Mouse (Mus musculus): ENCODE data around the gene Glg1.

The Glg1 gene

GRCm38 (mm10) chr8:111197966-111198365 is 61.0 kb downstream of the Glg1 start:
- no peak for TF ChIP-seq GATA4 (IDR thresholded peaks at IDR 0.05; ENCODE audit: insufficient replicate concordance, low read length)

GRCm38 (mm10) chr8:111196181-111196580 is 62.8 kb downstream of the Glg1 start:
- no peak for TF ChIP-seq GATA4 (IDR thresholded peaks at IDR 0.05; ENCODE audit: insufficient replicate concordance, low read length)

GRCm38 (mm10) chr8:111188594-111189211 is 70.3 kb downstream of the Glg1 start:
- no peak for TF ChIP-seq GATA4 (IDR thresholded peaks at IDR 0.05; ENCODE audit: insufficient replicate concordance, low read length)

GRCm38 (mm10) chr8:111187470-111187869 is 71.5 kb downstream of the Glg1 start:
- no peak for TF ChIP-seq GATA4 (IDR thresholded peaks at IDR 0.05; ENCODE audit: insufficient replicate concordance, low read length)

- TF ChIP-seq GATA4 (IDR thresholded peaks at IDR 0.05; ENCODE audit: insufficient replicate concordance, low read length) = no peak
These were observed 73.5 kb downstream of the Glg1 start for GRCm38 (mm10) chr8:111185472-111185947.

GRCm38 (mm10) chr8:111171661-111172060 is 87.4 kb downstream of the Glg1 start:
- no peak for TF ChIP-seq GATA4 (IDR thresholded peaks at IDR 0.05; ENCODE audit: insufficient replicate concordance, low read length)

- no peak for TF ChIP-seq GATA4 (IDR thresholded peaks at IDR 0.05; ENCODE audit: insufficient replicate concordance, low read length)
These were observed 101.4 kb downstream of the Glg1 start for GRCm38 (mm10) chr8:111157617-111158016.

GRCm38 (mm10) chr8:111155721-111156436 is 103.1 kb downstream of the Glg1 start:
- no peak for TF ChIP-seq GATA4 (IDR thresholded peaks at IDR 0.05; ENCODE audit: insufficient replicate concordance, low read length)

GRCm38 (mm10) chr8:111142521-111142920 is 116.5 kb downstream of the Glg1 start:
- TF ChIP-seq GATA4 (IDR thresholded peaks at IDR 0.05; ENCODE audit: insufficient replicate concordance, low read length) = no peak

- no peak for TF ChIP-seq GATA4 (IDR thresholded peaks at IDR 0.05; ENCODE audit: insufficient replicate concordance, low read length)
These were observed 128.3 kb downstream of the Glg1 start for GRCm38 (mm10) chr8:111130756-111131155.

- no peak for TF ChIP-seq GATA4 (IDR thresholded peaks at IDR 0.05; ENCODE audit: insufficient replicate concordance, low read length)
These were observed 139.5 kb downstream of the Glg1 start for GRCm38 (mm10) chr8:111119481-111119880.

- TF ChIP-seq GATA4 (IDR thresholded peaks at IDR 0.05; ENCODE audit: insufficient replicate concordance, low read length) = no peak
These were observed 144.1 kb downstream of the Glg1 start for GRCm38 (mm10) chr8:111114891-111115290.
